Mouse (Mus musculus) liver, adult 2 months (tissue): Measurements from ENCODE around the gene Fbxo27.

Experiments
- CTCF ChIP-seq: fragments of 200-500 bp; IDR thresholded peaks from 2 replicates; pipeline ENCODE4 v1.5.1; 2011; ENCODE audit warnings: low read depth, low read length, control low read depth
- POLR2A ChIP-seq: fragments of 200-500 bp; IDR thresholded peaks from 2 replicates; pipeline ENCODE4 v1.6.1; 2011; ENCODE audit warnings: low read length, control low read depth; ENCODE audit not compliant: insufficient read depth; ENCODE audit errors: extremely low read depth

GRCm38 (mm10) chr7:28665620-28666579 lies 26.7 kb upstream of the Fbxo27 start:
- TF ChIP-seq CTCF (no peak), POLR2A (no peak)
